Mouse (Mus musculus): ENCODE measurements around the gene Abcg8.

DNA sequence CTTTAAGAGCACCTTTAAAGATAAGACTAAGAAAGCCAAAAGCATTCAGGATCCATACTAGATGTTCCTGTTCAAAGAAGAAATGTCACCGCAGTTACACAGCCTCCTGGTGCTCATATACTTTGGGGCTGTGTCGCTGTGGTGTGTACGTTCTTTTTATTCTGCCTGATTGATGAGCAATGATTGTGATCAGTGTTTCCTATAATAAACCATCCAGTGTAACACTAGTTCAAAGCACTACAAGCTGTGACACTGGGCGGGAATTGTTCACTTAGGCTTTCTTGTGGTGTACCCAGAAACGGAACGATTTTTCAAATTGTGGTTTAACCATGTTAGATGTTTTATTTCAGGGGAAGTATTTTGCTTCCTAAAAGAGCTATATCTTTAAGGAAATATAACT, 44.3 kb upstream of the Abcg8 start:
- no peak for TF ChIP-seq CTCF (IDR thresholded peaks at IDR 0.05; ENCODE audit: low read depth)
- TF ChIP-seq EP300 (IDR thresholded peaks at IDR 0.05; ENCODE audit: low read depth): no peak
